Mouse (Mus musculus) brain, embryonic 14.5 days (tissue): Measurements from ENCODE around the gene Hcfc2.

Experiments used
- CTCF ChIP-seq: fragments of 200-500 bp; IDR thresholded peaks from 2 replicates; pipeline ENCODE4 v1.5.1; 2012; ENCODE audit warnings: inconsistent platforms, mild to moderate bottlenecking, moderate library complexity, borderline replicate concordance; ENCODE audit not compliant: insufficient read depth, insufficient read length; ENCODE audit errors: extremely low read depth
- POLR2A ChIP-seq: fragments of 200-500 bp; IDR thresholded peaks from 2 replicates; pipeline ENCODE4 v1.6.1; 2012; ENCODE audit warnings: mild to moderate bottlenecking, inconsistent platforms, borderline replicate concordance; ENCODE audit not compliant: poor library complexity, insufficient read depth, insufficient read length, severe bottlenecking; ENCODE audit errors: extremely low read depth

DNA sequence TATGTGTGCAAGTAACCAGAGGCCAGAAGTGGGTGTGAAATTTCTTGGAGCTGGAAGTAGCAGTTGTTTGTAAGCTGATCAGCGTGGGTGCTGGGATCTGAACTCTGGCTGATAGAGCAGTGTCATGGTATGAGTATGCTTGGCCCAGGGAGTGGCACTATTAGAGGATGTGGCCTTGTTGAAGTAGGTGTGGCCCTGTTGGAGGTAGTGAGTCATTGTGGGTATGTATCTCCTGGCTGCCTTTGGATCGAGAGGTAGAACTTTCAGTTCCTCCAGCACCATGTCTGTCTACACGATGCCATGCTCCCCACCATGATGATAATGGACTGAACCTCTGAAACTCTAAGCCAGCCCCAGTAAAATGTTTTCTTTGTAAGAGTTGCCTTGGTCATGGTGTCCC lies 84.4 kb downstream of the Hcfc2 start:
- TF ChIP-seq POLR2A (no peak), CTCF (no peak)
